Mouse (Mus musculus) intestine, embryonic 14.5 days (tissue): Measurements from ENCODE around the gene Nudt22. TPM values are rescaled to one million over a fixed set of nuclear protein-coding genes. Genes with fewer than 3 reads are reported as not detected.
A peak's percentile ranks its signal among the peaks of the same experiment; 100 is the strongest.

Source experiments
- ATAC-seq: fragments of 200-750 bp; cut with Nextera tagmentation; replicated peaks from 2 replicates; pipeline ENCODE4 v1.8.0; 2017; ENCODE audit warnings: low read depth, moderate number of reproducible peaks, moderate TSS enrichment, moderate library complexity; ENCODE audit not compliant: low FRiP score, low TSS enrichment
- DNase-seq: peaks from one replicate; pipeline ENCODE4 v3.0.0-alpha.2; 2018; ENCODE audit warnings: low spot score
- H3K27ac ChIP-seq: fragments of 300-500 bp; sonication (generic); 2 replicates; pipeline ENCODE4 v1.5.1; 2014; ENCODE audit warnings: low read depth, mild to moderate bottlenecking, control low read depth
- H3K27me3 ChIP-seq: fragments of 300-500 bp; sonication (generic); replicated peaks from 2 replicates; pipeline ENCODE4 v1.6.1; 2014; ENCODE audit warnings: low read length, control low read depth; ENCODE audit not compliant: control insufficient read depth, insufficient read depth
- H3K36me3 ChIP-seq: fragments of 300-500 bp; sonication (generic); 2 replicates; pipeline ENCODE4 v1.6.1; 2014; ENCODE audit warnings: low read length, control low read depth; ENCODE audit not compliant: control insufficient read depth, insufficient read depth
- H3K4me1 ChIP-seq: fragments of 300-500 bp; sonication (generic); replicated peaks from 2 replicates; pipeline ENCODE4 v1.6.1; 2014; ENCODE audit warnings: low read length, control low read depth, mixed read lengths; ENCODE audit not compliant: control insufficient read depth, insufficient read depth
- H3K4me2 ChIP-seq: fragments of 300-500 bp; sonication (generic); 2 replicates; pipeline ENCODE4 v1.6.1; 2014; ENCODE audit warnings: low read length
- H3K4me3 ChIP-seq: fragments of 300-500 bp; sonication (generic); 2 replicates; pipeline ENCODE4 v1.5.1; 2014; ENCODE audit warnings: low read depth, low read length, control low read depth, mixed read lengths
- H3K9ac ChIP-seq: fragments of 300-500 bp; sonication (generic); 2 replicates; pipeline ENCODE4 v1.6.1; 2014; ENCODE audit warnings: mild to moderate bottlenecking, low read length
- H3K9me3 ChIP-seq: fragments of 300-500 bp; sonication (generic); 2 replicates; pipeline ENCODE4 v1.6.1; 2016; ENCODE audit warnings: low read length, control low read depth; ENCODE audit not compliant: control insufficient read depth
- WGBS: fragments of 180-500 bp; shearing (Covaris S2); extraction: QIAGEN DNeasy Blood & Tissue Kit; methylation state at CpG from one replicate; pipeline ENCODE4 v1.1.7; 2014; 5-methylcytosine and 5-hydroxymethylcytosine counted together
- polyA plus RNA-seq: library from polyadenylated mRNA; unstranded; fragments of >200 nt; fragmentation: Nextera tagmentation; extraction: Ambion mirVana; gene quantifications from 2 replicates; pipeline ENCODE4 v1.2.1, GENCODE M21; 2014

The Nudt22 gene
- 14.6 and 16.1 TPM in 2 replicates for polyA plus RNA-seq

- DNase-seq (peak; percentile 91), ATAC-seq (peak; percentile 85)
- peak within 1 kb of the TSS; percentile 89 for H3K4me2 ChIP-seq
- WGBS: under 1% methylated on average over 24 of the region's 24 CpGs
- H3K9ac ChIP-seq: peak within 1 kb of the TSS; percentile 62
- no peaks in the 10 kb centered on the region for H3K27me3 ChIP-seq
- peak within 1 kb of the TSS; percentile 58 for H3K4me3 ChIP-seq
- H3K36me3 ChIP-seq: peaks cover 17% of the 10 kb centered on the region; the same call in 1 of the 2 replicates
- 0 out of 2 replicates have a peak, but pooled peaks cover 4% of the 10 kb centered on the region for H3K9me3 ChIP-seq
- peak within 1 kb of the TSS; percentile 19; the same call in 1 of the 2 replicates for H3K27ac ChIP-seq
- peaks cover 17% of the 10 kb centered on the region for H3K4me1 ChIP-seq
Measured at GRCm38 (mm10) chr19:6996006-6996405, at the start of gene Nudt22, which contains the start of gene Trpt1. Nudt22 (minus strand) TSS chr19:6996117. Trpt1 (plus strand) TSS chr19:6996131.

DNA sequence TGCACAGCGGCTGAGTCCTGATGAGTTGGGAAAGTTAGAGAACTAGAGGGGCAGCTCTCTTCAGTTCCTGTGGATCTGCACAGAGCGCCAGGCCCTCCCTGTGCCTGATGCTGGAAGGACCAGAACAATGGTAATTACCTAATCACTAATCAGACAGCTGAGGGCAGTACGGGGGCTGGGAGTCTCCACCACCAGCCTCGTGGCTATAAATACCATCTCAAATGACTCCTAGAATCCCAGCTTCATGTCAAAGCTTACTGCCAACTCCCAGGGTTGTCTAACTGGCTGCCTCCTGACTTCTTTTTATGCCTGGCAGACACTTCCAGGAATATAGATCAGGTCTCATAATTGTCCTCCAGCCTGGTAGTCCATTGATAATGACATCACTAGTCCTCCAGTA lies 48.8 kb upstream of the Nudt22 start:
- 34% methylated on average over 4 of the region's 4 CpGs for WGBS
- no peak overlapping the region for H3K27ac ChIP-seq
- no peaks in the 10 kb centered on the region for H3K36me3 ChIP-seq
- no peak overlapping the region for H3K9ac ChIP-seq
- DNase-seq (no peak), ATAC-seq (no peak)
- H3K4me3 ChIP-seq: no peak overlapping the region
- H3K4me1 ChIP-seq: 0 out of 2 replicates have a peak, but pooled peaks cover 3% of the 10 kb centered on the region
- no peaks in the 10 kb centered on the region for H3K27me3 ChIP-seq
- no peak overlapping the region for H3K4me2 ChIP-seq
- no peaks in the 10 kb centered on the region for H3K9me3 ChIP-seq

DNA sequence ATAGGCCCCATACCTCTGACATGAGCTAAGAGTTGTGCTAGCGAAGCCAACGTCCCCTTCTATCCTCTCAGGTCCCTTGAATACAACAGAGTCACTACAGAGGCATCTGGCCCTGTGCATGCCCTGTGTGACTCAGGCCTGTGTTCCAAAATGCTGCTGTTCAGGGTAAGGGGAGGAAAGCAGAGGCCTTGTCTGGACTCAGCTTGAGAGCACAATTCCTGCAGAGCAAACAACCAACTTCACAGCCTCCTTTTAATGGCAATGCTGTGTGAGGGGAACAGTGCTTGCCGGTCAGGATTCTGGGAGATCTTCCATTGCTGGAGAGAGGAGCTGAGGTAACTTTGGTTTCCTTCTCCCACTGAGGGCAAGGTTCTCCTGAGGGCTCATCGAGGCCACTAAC lies 48.4 kb upstream of the Nudt22 start:
- Histone ChIP-seq H3K9ac (no peak overlapping the region), H3K27me3 (no peaks in the 10 kb centered on the region), H3K4me2 (no peak overlapping the region), H3K4me3 (no peak overlapping the region), H3K36me3 (no peaks in the 10 kb centered on the region), H3K27ac (no peak overlapping the region), H3K9me3 (no peaks in the 10 kb centered on the region), H3K4me1 (0 out of 2 replicates have a peak, but pooled peaks cover 3% of the 10 kb centered on the region)
- WGBS: 59% methylated on average over 4 of the region's 4 CpGs
- ATAC-seq (no peak), DNase-seq (no peak)

GRCm38 (mm10) chr19:7041171-7041570 lies 45.3 kb upstream of the Nudt22 start:
- no peaks in the 10 kb centered on the region for H3K9me3 ChIP-seq
- peaks cover 18% of the 10 kb centered on the region for H3K4me1 ChIP-seq
- peak overlapping the region; percentile 53 for H3K4me3 ChIP-seq
- no peak for ATAC-seq
- WGBS: 87% methylated on average over 2 of the region's 2 CpGs
- H3K4me2 ChIP-seq: peak overlapping the region; percentile 90
- no peak for DNase-seq
- H3K9ac ChIP-seq: no peak overlapping the region
- H3K36me3 ChIP-seq: 0 out of 2 replicates have a peak, but pooled peaks cover 6% of the 10 kb centered on the region
- no peak overlapping the region for H3K27ac ChIP-seq
- H3K27me3 ChIP-seq: no peaks in the 10 kb centered on the region

- peak overlapping the region; percentile 91 for H3K27ac ChIP-seq
- DNase-seq (no peak), ATAC-seq (peak; percentile 7)
- H3K4me3 ChIP-seq: peak overlapping the region; percentile 53
- 0 out of 2 replicates have a peak, but pooled peaks cover 7% of the 10 kb centered on the region for H3K36me3 ChIP-seq
- no peaks in the 10 kb centered on the region for H3K9me3 ChIP-seq
- peak overlapping the region; percentile 90 for H3K4me2 ChIP-seq
- no peaks in the 10 kb centered on the region for H3K27me3 ChIP-seq
- WGBS: 23% methylated on average over 13 of the region's 13 CpGs
- peaks cover 18% of the 10 kb centered on the region for H3K4me1 ChIP-seq
- peak overlapping the region; percentile 73 for H3K9ac ChIP-seq
Measured at GRCm38 (mm10) chr19:7040637-7041130, 44.8 kb upstream of the Nudt22 start.

- Histone ChIP-seq H3K36me3 (peaks cover 11% of the 10 kb centered on the region), H3K4me3 (peak within 1 kb of the TSS; percentile 92), H3K4me2 (peak within 1 kb of the TSS; percentile 94), H3K4me1 (peaks cover 18% of the 10 kb centered on the region), H3K27me3 (no peaks in the 10 kb centered on the region), H3K9me3 (no peaks in the 10 kb centered on the region), H3K27ac (peak within 1 kb of the TSS; percentile 91), H3K9ac (peak within 1 kb of the TSS; percentile 93)
- peak; percentile 99 for ATAC-seq
- peak; percentile 95 for DNase-seq
- under 1% methylated on average over 48 of the region's 49 CpGs for WGBS
Measured at GRCm38 (mm10) chr19:7039841-7040636, 44.1 kb upstream of the Nudt22 start, which contains the start of gene Stip1. Stip1 (minus strand) TSS chr19:7039967.

DNA sequence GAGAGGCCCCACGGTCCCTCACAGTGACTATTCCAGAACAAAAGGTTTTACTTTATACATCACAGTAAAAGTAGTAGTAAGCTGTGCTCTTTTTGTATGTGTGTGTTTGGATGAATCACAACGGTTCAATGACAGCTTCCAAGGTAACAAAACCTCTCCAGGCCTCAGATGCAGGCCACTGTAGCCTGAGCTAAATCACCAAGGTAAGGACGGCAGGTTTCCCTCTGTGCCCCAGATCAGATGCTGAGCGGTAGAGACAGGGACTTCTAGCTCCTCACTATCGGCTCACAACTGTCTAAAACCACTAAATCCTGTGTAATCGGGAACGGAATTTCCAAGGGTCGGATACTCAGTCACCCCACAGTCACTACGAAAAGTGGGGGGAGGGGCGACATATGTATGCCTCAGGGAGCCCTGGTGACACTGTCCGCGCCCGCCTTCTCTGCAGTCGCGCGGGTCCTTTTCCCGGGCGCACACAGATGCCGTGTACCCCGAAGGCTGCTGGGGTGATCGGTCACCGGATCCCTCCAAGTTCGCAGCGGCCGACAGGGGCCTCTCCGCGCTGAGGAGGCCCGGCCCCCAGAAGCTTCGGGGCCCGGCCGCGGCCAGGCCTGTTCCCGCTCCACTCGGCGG lies 43.3 kb upstream of the Nudt22 start:
- Histone ChIP-seq H3K27ac (peak overlapping the region; percentile 85), H3K4me1 (peaks cover 18% of the 10 kb centered on the region), H3K4me3 (peak overlapping the region; percentile 92), H3K27me3 (no peaks in the 10 kb centered on the region), H3K9ac (peak overlapping the region; percentile 93), H3K9me3 (no peaks in the 10 kb centered on the region), H3K36me3 (peaks cover 20% of the 10 kb centered on the region), H3K4me2 (peak overlapping the region; percentile 94)
- DNase-seq (peak; percentile 83), ATAC-seq (peak; percentile 38)
- WGBS: 2% methylated on average over 33 of the region's 35 CpGs

GRCm38 (mm10) chr19:7034006-7034405 lies 38.1 kb upstream of the Nudt22 start:
- DNase-seq: no peak
- Histone ChIP-seq H3K36me3 (peaks cover 70% of the 10 kb centered on the region), H3K4me2 (no peak overlapping the region), H3K4me3 (no peak overlapping the region), H3K9me3 (no peaks in the 10 kb centered on the region), H3K27me3 (no peaks in the 10 kb centered on the region), H3K4me1 (peaks cover 14% of the 10 kb centered on the region), H3K27ac (no peak overlapping the region), H3K9ac (no peak overlapping the region)
- 94% methylated on average over 5 of the region's 5 CpGs for WGBS
- ATAC-seq: no peak
